Mouse (Mus musculus): ENCODE measurements around the gene Top2b. TPM values are rescaled to one million over a fixed set of nuclear protein-coding genes. Genes with fewer than 3 reads are reported as not detected.

The Top2b gene
- total and polyA plus RNA-seq, 3 experiments, result 32.4 to 74.0 (median 62.4) TPM

- dilution Hi-C loops (cut with MboI; ENCODE audit: extremely low pct_ligation_motif_present, extremely low pct_unique_long_range_greater_than_20kb, low sequenced_read_pairs), result no loop called here
- peaks cover 15 to 50% of the 10 kb centered on the region in 2 experiments for H3K36me3 ChIP-seq (replicated peaks in 1 of 2; ENCODE audit: control insufficient read depth in 1 of 2, insufficient read depth in 1 of 2, low read length in 1 of 2)
- H3K4me3 ChIP-seq (replicated peaks in 1 of 3; ENCODE audit: low read depth in 2 of 3, low read length in 2 of 3, poor library complexity in 1 of 3), result no peak overlapping the region
- TF ChIP-seq CHD1 (IDR thresholded peaks at IDR 0.05; ENCODE audit: low read depth, low read length) (no peak), MEF2A (IDR thresholded peaks at IDR 0.05; ENCODE audit: borderline replicate concordance, low read depth, low read length) (no peak), MAZ (IDR thresholded peaks at IDR 0.05; ENCODE audit: low read depth, low read length) (no peak), EP300 (IDR thresholded peaks at IDR 0.05; ENCODE audit: low read length) (no peak; the same call in 1 of the 2 replicates), ZKSCAN1 (IDR thresholded peaks at IDR 0.05; ENCODE audit: borderline replicate concordance, low read depth, low read length) (no peak), ELF1 (IDR thresholded peaks at IDR 0.05; ENCODE audit: low read depth, low read length) (no peak), USF2 (conservative IDR thresholded peaks at IDR 0.05; ENCODE audit: low read depth, low read length) (no peak), IRF4 (IDR thresholded peaks at IDR 0.05; ENCODE audit: low read depth, low read length) (peak; percentile 94; the same call in 1 of the 2 replicates)
- H3K27me3 ChIP-seq (replicated peaks), result no peaks in the 10 kb centered on the region
- peak; percentile 56 for DNase-seq (ENCODE audit: extremely low read depth)
- no peak overlapping the region for H3K4me2 ChIP-seq (ENCODE audit: insufficient read depth, low read depth, poor library complexity, severe bottlenecking)
- H3K79me2 ChIP-seq (replicated peaks; ENCODE audit: control insufficient read depth, extremely low read depth, insufficient read depth, poor library complexity, severe bottlenecking), result no peaks in the 10 kb centered on the region
- H3K4me1 ChIP-seq (ENCODE audit: control insufficient read depth in 1 of 2, insufficient read depth in 2 of 2), result peaks cover 2 to 15% of the 10 kb centered on the region in 2 experiments; a peak in 2 of 4 replicates
- H3K9me3 ChIP-seq (replicated peaks; ENCODE audit: low read length), result no peaks in the 10 kb centered on the region
- H3K9ac ChIP-seq (ENCODE audit: insufficient read depth, low read depth), result no peak overlapping the region
- in situ Hi-C loops (cut with MboI; ENCODE audit: low pct_ligation_motif_present, low pct_unique_long_range_greater_than_20kb, low sequenced_read_pairs), result no loop called here
- H3K27ac ChIP-seq (ENCODE audit: insufficient read depth, low read depth), result no peak overlapping the region
Observed at GRCm38 (mm10) chr14:16427569-16427968, 62.6 kb downstream of the Top2b start.

- no peaks in the 10 kb centered on the region for H3K27me3 ChIP-seq (replicated peaks)
- peaks cover 10 to 36% of the 10 kb centered on the region in 2 experiments for H3K36me3 ChIP-seq (replicated peaks in 1 of 2; ENCODE audit: control insufficient read depth in 1 of 2, insufficient read depth in 1 of 2, low read length in 1 of 2)
- H3K4me3 ChIP-seq (replicated peaks in 1 of 3; ENCODE audit: low read depth in 2 of 3, low read length in 2 of 3, poor library complexity in 1 of 3), result no peak overlapping the region
- H3K9me3 ChIP-seq (replicated peaks; ENCODE audit: low read length), result no peaks in the 10 kb centered on the region
- H3K4me1 ChIP-seq (ENCODE audit: control insufficient read depth in 1 of 2, insufficient read depth in 2 of 2), result peaks cover 2 to 26% of the 10 kb centered on the region in 2 experiments; a peak in 2 of 4 replicates
- TF ChIP-seq NRF1 (IDR thresholded peaks at IDR 0.05; ENCODE audit: low read depth, low read length) (no peak), USF1 (IDR thresholded peaks at IDR 0.05; ENCODE audit: low read depth, low read length) (no peak), IRF4 (IDR thresholded peaks at IDR 0.05; ENCODE audit: low read depth, low read length) (no peak), RAD21 (IDR thresholded peaks at IDR 0.05; ENCODE audit: low read depth, low read length) (no peak), MXI1 (IDR thresholded peaks at IDR 0.05; ENCODE audit: low read depth, low read length) (no peak), UBTF (IDR thresholded peaks at IDR 0.05; ENCODE audit: low read depth, low read length) (no peak), TCF12 (IDR thresholded peaks at IDR 0.05; ENCODE audit: low read depth, low read length) (no peak), PAX5 (IDR thresholded peaks at IDR 0.05; ENCODE audit: low read length) (no peak)
- dilution Hi-C loops (cut with MboI; ENCODE audit: extremely low pct_ligation_motif_present, extremely low pct_unique_long_range_greater_than_20kb, low sequenced_read_pairs), result no loop called here
- no peak overlapping the region for H3K27ac ChIP-seq (ENCODE audit: insufficient read depth, low read depth)
- H3K4me2 ChIP-seq (ENCODE audit: insufficient read depth, low read depth, poor library complexity, severe bottlenecking), result no peak overlapping the region
- H3K9ac ChIP-seq (ENCODE audit: insufficient read depth, low read depth), result no peak overlapping the region
- H3K79me2 ChIP-seq (replicated peaks; ENCODE audit: control insufficient read depth, extremely low read depth, insufficient read depth, poor library complexity, severe bottlenecking), result no peaks in the 10 kb centered on the region
- no peak for DNase-seq (ENCODE audit: extremely low read depth)
- in situ Hi-C loops (cut with MboI; ENCODE audit: low pct_ligation_motif_present, low pct_unique_long_range_greater_than_20kb, low sequenced_read_pairs), result no loop called here
Observed at GRCm38 (mm10) chr14:16431941-16432499, 67.0 kb downstream of the Top2b start.
